Mouse (Mus musculus) T-helper 2 cell (primary cell): ENCODE measurements around the gene Gpat3.

Experiments used
- in situ Hi-C: fragments of 300-600 bp; cut with MboI, MseI; formaldehyde crosslinking; loops from one replicate; pipeline ENCODE4 v1.15.1; 2025; ENCODE audit warnings: high pct_unique_total_duplicates

Gene Gpat3

GRCm38 (mm10) chr5:100913274-100913673, 67.8 kb downstream of the Gpat3 start:
- in situ Hi-C loops = loop anchor here (5.0 kb wide), 2 partner anchors 86 to 246 kb away; no protein-coding TSS in a partner anchor

GRCm38 (mm10) chr5:100914989-100915388, 69.5 kb downstream of the Gpat3 start:
- in situ Hi-C loops = loop anchor here (5.0 kb wide), 2 partner anchors 88 to 248 kb away; no protein-coding TSS in a partner anchor

GRCm38 (mm10) chr5:100915411-100915810, 69.9 kb downstream of the Gpat3 start:
- in situ Hi-C loops = no loop called here

- in situ Hi-C loops = no loop called here
Observed at GRCm38 (mm10) chr5:100916416-100916815, 70.9 kb downstream of the Gpat3 start.

GRCm38 (mm10) chr5:100917252-100917774, 71.8 kb downstream of the Gpat3 start:
- in situ Hi-C loops = no loop called here

GRCm38 (mm10) chr5:100919069-100919468, 73.6 kb downstream of the Gpat3 start:
- in situ Hi-C loops = no loop called here

- in situ Hi-C loops = no loop called here
Observed at GRCm38 (mm10) chr5:100929698-100930097, 84.2 kb downstream of the Gpat3 start.

- in situ Hi-C loops = no loop called here
Observed at GRCm38 (mm10) chr5:100943716-100944115, 98.2 kb downstream of the Gpat3 start.

GRCm38 (mm10) chr5:100945336-100945735, 99.8 kb downstream of the Gpat3 start:
- in situ Hi-C loops = no loop called here
